Mouse (Mus musculus) bone marrow, adult 2 months (tissue): Measurements from ENCODE around the gene Foxred1.

Experiments
- CTCF ChIP-seq: fragments of 200-500 bp; IDR thresholded peaks from 2 replicates; pipeline ENCODE4 v1.5.1; 2011; ENCODE audit warnings: low read length, control low read depth; ENCODE audit not compliant: control insufficient read depth, insufficient read depth
- POLR2A ChIP-seq: fragments of 200-500 bp; IDR thresholded peaks from 2 replicates; pipeline ENCODE4 v1.6.1; 2011; ENCODE audit warnings: low read depth, mild to moderate bottlenecking, control low read depth, low read length, borderline replicate concordance; ENCODE audit not compliant: control insufficient read depth

DNA sequence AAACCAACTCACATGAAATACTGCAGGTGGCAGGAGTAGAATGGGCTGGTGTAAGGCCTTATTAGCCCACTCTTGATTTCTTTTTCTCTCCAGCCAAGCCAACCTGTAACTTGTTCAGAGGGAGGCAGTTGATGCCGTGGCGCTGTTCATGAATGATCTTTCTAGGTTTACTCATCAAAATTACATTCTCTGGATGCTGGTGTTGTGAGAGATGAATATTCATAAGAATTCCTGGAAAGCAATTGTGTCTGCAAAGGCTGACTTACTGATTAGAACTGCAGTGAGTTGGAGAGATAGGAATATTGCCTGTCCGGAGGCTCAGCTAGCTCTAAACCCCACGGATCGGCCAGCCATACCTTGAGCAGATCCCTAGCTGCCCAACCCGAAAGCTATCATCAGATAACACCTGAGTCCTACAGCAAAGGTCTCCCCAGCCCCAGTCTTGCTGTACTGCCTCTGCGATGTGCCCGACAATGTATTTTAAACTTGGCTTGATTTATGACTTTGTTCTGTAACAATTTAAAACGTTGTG lies 10.3 kb downstream of the Foxred1 start:
- TF ChIP-seq POLR2A (no peak), CTCF (no peak)
